Mouse (Mus musculus): ENCODE measurements around the gene Sel1l.
A peak's percentile ranks its signal among the peaks of the same experiment; 100 is the strongest.

Sel1l gene

GRCm38 (mm10) chr12:91778211-91779003, 70.5 kb downstream of the Sel1l start:
- no peak for DNase-seq (ENCODE audit: low read depth)

- no peak for DNase-seq (ENCODE audit: low read depth)
These were observed 72.6 kb downstream of the Sel1l start for GRCm38 (mm10) chr12:91776342-91776741.

- DNase-seq (ENCODE audit: low read depth): peak; percentile 53
These were observed 74.1 kb downstream of the Sel1l start for GRCm38 (mm10) chr12:91774811-91775284.

- DNase-seq (ENCODE audit: low read depth): no peak
These were observed 80.1 kb downstream of the Sel1l start for GRCm38 (mm10) chr12:91768871-91769270.

- DNase-seq (ENCODE audit: low read depth): no peak
These were observed 80.8 kb downstream of the Sel1l start for GRCm38 (mm10) chr12:91768176-91768575.

GRCm38 (mm10) chr12:91766338-91767107, 82.4 kb downstream of the Sel1l start:
- DNase-seq (ENCODE audit: low read depth): no peak

- peak; percentile 75 for DNase-seq (ENCODE audit: low read depth)
These were observed 83.5 kb downstream of the Sel1l start for GRCm38 (mm10) chr12:91765504-91765903.

GRCm38 (mm10) chr12:91765054-91765453, 83.9 kb downstream of the Sel1l start:
- no peak for DNase-seq (ENCODE audit: low read depth)

- DNase-seq (ENCODE audit: low read depth): no peak
These were observed 84.5 kb downstream of the Sel1l start for GRCm38 (mm10) chr12:91764471-91764870.

- DNase-seq (ENCODE audit: low read depth): no peak
These were observed 89.1 kb downstream of the Sel1l start for GRCm38 (mm10) chr12:91759836-91760235.

- no peak for DNase-seq (ENCODE audit: low read depth)
These were observed 90.9 kb downstream of the Sel1l start for GRCm38 (mm10) chr12:91757854-91758562.

- DNase-seq (ENCODE audit: low read depth): no peak
These were observed 92.3 kb downstream of the Sel1l start for GRCm38 (mm10) chr12:91756562-91757166.

All from fibroblast of lung, adult 2 months (primary cell).